Mouse (Mus musculus) cerebellum, postnatal 14 days (tissue): ENCODE data around the gene Smap1.

ENCODE experiments used
- DNase-seq, 2 experiments: peaks; one replicate each; pipeline ENCODE4 v3.0.0; 2021; ENCODE audit warnings: mixed read lengths in 2 of 2

The Smap1 gene

GRCm38 (mm10) chr1:23919086-23919485 lies 3.0 kb downstream of the Smap1 start:
- DNase-seq = peak in 1 of 2 experiments; percentile 25

GRCm38 (mm10) chr1:23915483-23915882 lies 6.6 kb downstream of the Smap1 start:
- DNase-seq = no peak

- no peak for DNase-seq
Measured at GRCm38 (mm10) chr1:23912988-23913387, 9.1 kb downstream of the Smap1 start.

- no peak for DNase-seq
Measured at GRCm38 (mm10) chr1:23906082-23906481, 16.0 kb downstream of the Smap1 start.

- no peak for DNase-seq
Measured at GRCm38 (mm10) chr1:23903340-23903739, 18.8 kb downstream of the Smap1 start.

- no peak for DNase-seq
Measured at GRCm38 (mm10) chr1:23902736-23903135, 19.4 kb downstream of the Smap1 start.

GRCm38 (mm10) chr1:23899647-23900020 lies 22.5 kb downstream of the Smap1 start:
- DNase-seq = no peak

- no peak for DNase-seq
Measured at GRCm38 (mm10) chr1:23899020-23899646, 23.0 kb downstream of the Smap1 start.

GRCm38 (mm10) chr1:23892072-23892471 lies 30.0 kb downstream of the Smap1 start:
- DNase-seq = no peak

GRCm38 (mm10) chr1:23884914-23885313 lies 37.2 kb downstream of the Smap1 start:
- DNase-seq = no peak

GRCm38 (mm10) chr1:23884087-23884668 lies 37.9 kb downstream of the Smap1 start:
- DNase-seq = peak in 1 of 2 experiments; percentile 24

- no peak for DNase-seq
Measured at GRCm38 (mm10) chr1:23882681-23883080, 39.4 kb downstream of the Smap1 start.

- DNase-seq = no peak
Measured at GRCm38 (mm10) chr1:23872194-23872593, 49.9 kb downstream of the Smap1 start.

- no peak for DNase-seq
Measured at GRCm38 (mm10) chr1:23867350-23867862, 54.7 kb downstream of the Smap1 start.

- no peak for DNase-seq
Measured at GRCm38 (mm10) chr1:23865566-23865965, 56.6 kb downstream of the Smap1 start.

GRCm38 (mm10) chr1:23860944-23861343 lies 61.2 kb downstream of the Smap1 start:
- DNase-seq = no peak

- DNase-seq = no peak
Measured at GRCm38 (mm10) chr1:23855623-23856022, 66.5 kb downstream of the Smap1 start.

- peak; percentile 95 to 98 for DNase-seq
Measured at GRCm38 (mm10) chr1:23846044-23846680, 76.0 kb downstream of the Smap1 start.

GRCm38 (mm10) chr1:23845007-23845406 lies 77.1 kb downstream of the Smap1 start:
- peak; percentile 61 to 63 for DNase-seq

GRCm38 (mm10) chr1:23843790-23844189 lies 78.3 kb downstream of the Smap1 start:
- DNase-seq = no peak

GRCm38 (mm10) chr1:23842629-23843028 lies 79.5 kb downstream of the Smap1 start:
- no peak for DNase-seq

- no peak for DNase-seq
Measured at GRCm38 (mm10) chr1:23840924-23841323, 81.2 kb downstream of the Smap1 start.

- DNase-seq = no peak
Measured at GRCm38 (mm10) chr1:23836630-23837029, 85.5 kb downstream of the Smap1 start.

- DNase-seq = peak; percentile 49 to 52
Measured at GRCm38 (mm10) chr1:23834819-23835218, 87.3 kb downstream of the Smap1 start.
